Mouse (Mus musculus) heart, embryonic 15.5 days (tissue): ENCODE measurements around the gene Fam162b. TPM values are rescaled to one million over a fixed set of nuclear protein-coding genes. Genes with fewer than 3 reads are reported as not detected.
A peak's percentile ranks its signal among the peaks of the same experiment; 100 is the strongest.

ENCODE experiments used
- ATAC-seq: fragments of 200-750 bp; cut with Nextera tagmentation; replicated peaks from 2 replicates; pipeline ENCODE4 v1.8.0; 2017; ENCODE audit warnings: low read depth, moderate TSS enrichment; ENCODE audit not compliant: insufficient number of reproducible peaks, insufficient read depth, low FRiP score
- H3K27ac ChIP-seq: fragments of 300-500 bp; sonication (generic); 2 replicates; pipeline ENCODE4 v1.5.1; 2015; ENCODE audit warnings: mild to moderate bottlenecking, inconsistent platforms
- H3K27me3 ChIP-seq: fragments of 300-500 bp; sonication (generic); 2 replicates; pipeline ENCODE4 v1.6.1; 2015; ENCODE audit warnings: inconsistent platforms
- H3K36me3 ChIP-seq: fragments of 300-500 bp; sonication (generic); 2 replicates; pipeline ENCODE4 v1.6.1; 2015; ENCODE audit warnings: mild to moderate bottlenecking, inconsistent platforms
- H3K4me1 ChIP-seq: fragments of 300-500 bp; sonication (generic); replicated peaks from 2 replicates; pipeline ENCODE4 v1.6.1; 2015; ENCODE audit warnings: inconsistent platforms
- H3K4me2 ChIP-seq: fragments of 300-500 bp; sonication (generic); 2 replicates; pipeline ENCODE4 v1.6.1; 2015; ENCODE audit warnings: inconsistent platforms, mild to moderate bottlenecking, moderate library complexity
- H3K4me3 ChIP-seq: fragments of 300-500 bp; sonication (generic); 2 replicates; pipeline ENCODE4 v1.5.1; 2015; ENCODE audit warnings: mild to moderate bottlenecking, inconsistent platforms
- H3K9ac ChIP-seq: fragments of 300-500 bp; sonication (generic); 2 replicates; pipeline ENCODE4 v1.6.1; 2015; ENCODE audit warnings: mild to moderate bottlenecking, inconsistent platforms
- H3K9me3 ChIP-seq: fragments of 300-500 bp; sonication (generic); replicated peaks from 2 replicates; pipeline ENCODE4 v1.6.1; 2016; ENCODE audit warnings: inconsistent platforms
- WGBS: fragments of 180-500 bp; shearing (Covaris S2); methylation state at CpG from one replicate; pipeline ENCODE4 v1.1.7; 2015; ENCODE audit warnings: mixed read lengths; 5-methylcytosine and 5-hydroxymethylcytosine counted together
- polyA plus RNA-seq: library from polyadenylated mRNA; unstranded; fragments of >200 nt; fragmentation: Nextera tagmentation; extraction: Ambion mirVana; gene quantifications from 2 replicates; pipeline ENCODE4 v1.2.1, GENCODE M21; 2015

Gene Fam162b
- polyA plus RNA-seq, 1 experiment from 2014 or later = 0.96 TPM

DNA sequence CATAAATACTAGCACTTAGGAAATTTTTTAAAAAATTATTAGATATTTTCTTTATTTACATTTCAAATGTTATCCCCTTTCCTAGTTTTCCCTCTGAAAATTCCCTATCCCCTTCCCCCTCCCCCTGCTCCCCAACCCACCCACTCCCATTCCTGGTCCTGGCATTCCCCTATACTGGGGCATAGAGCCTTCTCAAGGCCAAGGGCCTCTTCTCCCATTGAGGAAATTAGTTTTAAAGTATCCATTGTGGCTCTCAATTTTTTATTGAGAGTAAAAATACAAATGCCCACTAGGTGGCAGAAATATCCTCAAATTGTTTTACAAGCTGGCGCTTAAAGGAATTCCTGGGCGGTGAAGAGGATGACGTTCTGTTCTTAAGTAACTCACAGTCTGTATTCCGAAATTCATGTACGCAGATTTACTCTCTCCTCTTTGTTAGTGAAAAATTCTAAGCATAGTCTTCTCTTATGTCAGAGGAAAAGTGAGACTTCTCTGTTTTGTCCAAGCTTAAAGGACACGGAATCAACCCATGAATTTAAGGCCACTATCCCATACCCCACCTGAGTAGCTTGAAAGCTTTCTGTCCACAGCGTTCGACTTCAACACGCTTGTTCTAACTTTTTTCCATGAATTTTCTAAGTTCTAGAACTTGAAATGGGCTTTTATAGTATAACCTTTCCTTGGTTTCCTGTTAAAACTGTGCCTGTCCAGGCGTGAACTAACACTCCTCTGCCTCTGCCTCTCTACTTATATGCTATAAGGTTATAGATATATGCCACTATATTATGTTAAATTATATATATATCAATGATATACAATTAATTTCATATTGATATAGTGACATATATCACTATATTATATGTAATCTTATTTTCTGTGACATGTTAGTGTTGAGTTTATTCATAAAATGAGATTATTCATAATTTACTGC is 4.9 kb upstream of the Fam162b start:
- Histone ChIP-seq H3K27me3 (peaks cover 7% of the 10 kb centered on the region; the same call in 1 of the 2 replicates), H3K4me1 (peaks cover 2% of the 10 kb centered on the region; the same call in 1 of the 2 replicates), H3K9ac (no peak overlapping the region), H3K36me3 (no peaks in the 10 kb centered on the region), H3K9me3 (no peaks in the 10 kb centered on the region), H3K4me3 (no peak overlapping the region), H3K4me2 (peak overlapping the region; percentile 42), H3K27ac (no peak overlapping the region)
- 40% methylated on average over 10 of the region's 10 CpGs for WGBS
- ATAC-seq = no peak

DNA sequence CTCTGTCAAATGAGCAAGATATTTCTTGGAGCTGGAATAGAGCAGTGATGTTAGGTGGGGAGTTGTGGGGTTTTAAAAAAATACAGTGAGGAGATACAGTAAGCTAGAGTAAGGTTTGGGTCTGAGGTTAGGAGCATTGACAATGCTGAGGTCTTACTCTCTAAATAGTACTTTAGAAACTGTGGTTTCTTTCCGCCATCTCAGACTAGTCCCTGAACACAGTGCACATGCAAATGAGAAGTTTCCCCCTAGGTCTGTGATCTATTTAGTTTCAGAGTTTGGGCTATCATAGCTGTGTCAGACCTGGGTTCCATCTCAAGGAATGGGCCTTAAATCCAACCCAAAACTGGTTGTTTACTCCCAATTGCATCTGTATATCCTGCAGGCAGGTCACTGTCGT is 1.3 kb upstream of the Fam162b start:
- no peak overlapping the region for H3K4me2 ChIP-seq
- H3K9ac ChIP-seq = no peak overlapping the region
- no peak overlapping the region for H3K27ac ChIP-seq
- no peak overlapping the region for H3K4me3 ChIP-seq
- no peaks in the 10 kb centered on the region for H3K36me3 ChIP-seq
- no peak for ATAC-seq
- 89% methylated on average over 2 of the region's 2 CpGs for WGBS
- no peaks in the 10 kb centered on the region for H3K9me3 ChIP-seq
- H3K27me3 ChIP-seq = peaks cover 16% of the 10 kb centered on the region; the same call in 1 of the 2 replicates
- peaks cover 6% of the 10 kb centered on the region; the same call in 1 of the 2 replicates for H3K4me1 ChIP-seq

DNA sequence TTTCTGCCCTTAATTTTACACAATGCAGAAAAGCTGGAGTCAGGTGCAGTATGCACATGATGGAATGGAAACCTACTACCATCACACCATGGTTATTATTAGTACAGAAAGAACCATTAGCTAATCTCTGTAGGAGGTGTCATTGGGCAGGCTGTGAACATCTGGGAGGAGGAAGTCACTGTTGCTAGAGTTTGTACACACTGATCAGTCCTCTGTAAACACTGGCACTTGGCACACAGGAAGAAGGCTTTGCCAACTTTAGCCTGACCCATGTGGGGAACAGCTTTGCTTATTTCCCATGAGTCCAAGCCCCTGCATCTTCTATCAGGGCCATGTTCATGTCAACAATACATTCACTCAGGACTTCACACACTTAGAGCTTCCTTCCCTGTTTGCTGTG is 5.4 kb downstream of the Fam162b start:
- Histone ChIP-seq H3K36me3 (no peaks in the 10 kb centered on the region), H3K4me1 (0 out of 2 replicates have a peak, but pooled peaks cover under 1% of the 10 kb centered on the region), H3K4me2 (no peak overlapping the region), H3K9ac (no peak overlapping the region), H3K4me3 (no peak overlapping the region), H3K27ac (no peak overlapping the region), H3K9me3 (no peaks in the 10 kb centered on the region), H3K27me3 (peaks cover 9% of the 10 kb centered on the region; the same call in 1 of the 2 replicates)
- no peak for ATAC-seq

DNA sequence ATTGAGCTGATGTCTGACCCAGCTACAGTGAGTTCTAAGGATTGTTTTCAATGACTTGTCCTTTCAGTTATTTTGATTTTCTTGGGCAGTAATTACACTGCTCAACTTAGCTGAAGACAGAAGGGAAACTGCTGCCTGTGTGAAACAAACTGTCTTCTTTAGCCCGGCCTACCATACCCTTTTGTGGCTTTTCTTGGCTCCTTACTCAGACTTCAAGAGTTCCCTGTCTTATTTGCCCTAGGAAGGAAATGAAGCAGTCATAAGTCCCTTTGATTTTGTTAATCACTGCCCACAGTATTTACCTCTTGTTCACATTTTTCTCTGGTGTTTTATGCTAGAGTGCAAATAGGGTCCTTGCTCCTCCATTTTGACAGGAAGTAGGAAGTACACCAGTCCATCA is 5.9 kb downstream of the Fam162b start:
- WGBS = 59% methylated on average over 1 of the region's 1 CpGs
- Histone ChIP-seq H3K4me1 (no peaks in the 10 kb centered on the region), H3K36me3 (no peaks in the 10 kb centered on the region), H3K27ac (no peak overlapping the region), H3K9ac (no peak overlapping the region), H3K4me2 (no peak overlapping the region), H3K27me3 (peaks cover 4% of the 10 kb centered on the region; the same call in 1 of the 2 replicates), H3K9me3 (no peaks in the 10 kb centered on the region), H3K4me3 (no peak overlapping the region)
- no peak for ATAC-seq

DNA sequence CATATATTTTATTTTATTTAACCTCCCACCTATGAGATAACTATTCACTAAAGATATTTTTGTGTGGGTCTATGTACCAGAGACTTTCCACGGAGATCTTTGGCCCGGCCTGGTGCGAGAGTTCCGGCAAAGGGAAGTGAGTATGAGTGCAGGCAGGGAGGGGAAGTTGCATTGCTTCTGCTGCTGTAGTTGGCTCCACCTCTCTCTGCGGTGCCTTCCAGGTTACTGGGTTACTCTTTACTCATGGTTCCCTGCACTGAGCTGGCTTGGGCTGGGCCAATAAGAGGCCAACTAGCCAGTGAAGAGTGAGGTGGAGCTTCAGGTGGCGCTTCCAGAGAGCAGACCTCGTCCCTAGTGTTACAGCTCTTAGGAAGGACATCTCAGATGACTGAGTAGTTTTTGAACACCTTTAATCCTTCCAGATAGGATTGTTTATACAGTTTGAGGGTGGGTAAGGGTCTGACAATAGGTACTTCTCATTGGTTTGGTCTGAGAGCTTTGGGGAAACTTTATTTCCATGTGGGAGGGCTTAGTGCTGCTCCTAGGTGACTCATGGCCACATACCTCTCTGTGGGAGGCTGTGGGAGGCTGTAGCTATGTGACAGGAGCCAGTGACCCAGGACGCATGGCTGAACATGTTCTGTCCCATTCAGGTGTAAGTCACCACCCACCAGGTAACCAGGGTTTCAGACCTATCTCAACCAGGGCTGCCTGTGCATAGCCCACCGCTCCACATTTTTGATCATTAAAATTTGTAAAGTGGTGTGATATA is 18.9 kb downstream of the Fam162b start:
- Histone ChIP-seq H3K9me3 (no peaks in the 10 kb centered on the region), H3K4me2 (no peak overlapping the region), H3K4me1 (no peaks in the 10 kb centered on the region), H3K36me3 (no peaks in the 10 kb centered on the region), H3K27me3 (no peaks in the 10 kb centered on the region), H3K27ac (no peak overlapping the region), H3K4me3 (no peak overlapping the region), H3K9ac (no peak overlapping the region)
- WGBS = 66% methylated on average over 9 of the region's 9 CpGs
- ATAC-seq = no peak

DNA sequence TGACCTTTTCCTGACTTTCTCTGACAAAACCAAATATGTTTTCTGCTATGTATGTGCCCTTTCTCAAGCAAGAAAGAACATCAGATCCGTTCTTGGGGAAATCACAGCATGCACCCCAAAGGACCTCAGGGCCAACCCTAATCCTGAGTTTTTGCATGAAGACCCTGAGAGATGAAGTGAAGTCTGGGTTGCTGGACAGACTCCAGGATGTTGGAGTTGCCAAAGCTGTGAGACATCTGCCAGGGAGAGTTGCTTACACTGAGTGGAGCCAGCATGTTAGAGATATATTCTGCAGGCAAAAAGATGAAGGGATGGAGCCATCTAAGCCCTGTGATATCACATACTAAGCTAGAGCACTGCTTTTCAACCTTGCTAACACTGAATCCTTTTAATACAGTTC is 34.3 kb downstream of the Fam162b start:
- Histone ChIP-seq H3K9ac (no peak overlapping the region), H3K9me3 (no peaks in the 10 kb centered on the region), H3K4me3 (no peak overlapping the region), H3K27me3 (no peaks in the 10 kb centered on the region), H3K27ac (no peak overlapping the region), H3K36me3 (no peaks in the 10 kb centered on the region), H3K4me1 (no peaks in the 10 kb centered on the region), H3K4me2 (no peak overlapping the region)
- ATAC-seq = no peak
- WGBS = 60% methylated on average over 1 of the region's 1 CpGs

DNA sequence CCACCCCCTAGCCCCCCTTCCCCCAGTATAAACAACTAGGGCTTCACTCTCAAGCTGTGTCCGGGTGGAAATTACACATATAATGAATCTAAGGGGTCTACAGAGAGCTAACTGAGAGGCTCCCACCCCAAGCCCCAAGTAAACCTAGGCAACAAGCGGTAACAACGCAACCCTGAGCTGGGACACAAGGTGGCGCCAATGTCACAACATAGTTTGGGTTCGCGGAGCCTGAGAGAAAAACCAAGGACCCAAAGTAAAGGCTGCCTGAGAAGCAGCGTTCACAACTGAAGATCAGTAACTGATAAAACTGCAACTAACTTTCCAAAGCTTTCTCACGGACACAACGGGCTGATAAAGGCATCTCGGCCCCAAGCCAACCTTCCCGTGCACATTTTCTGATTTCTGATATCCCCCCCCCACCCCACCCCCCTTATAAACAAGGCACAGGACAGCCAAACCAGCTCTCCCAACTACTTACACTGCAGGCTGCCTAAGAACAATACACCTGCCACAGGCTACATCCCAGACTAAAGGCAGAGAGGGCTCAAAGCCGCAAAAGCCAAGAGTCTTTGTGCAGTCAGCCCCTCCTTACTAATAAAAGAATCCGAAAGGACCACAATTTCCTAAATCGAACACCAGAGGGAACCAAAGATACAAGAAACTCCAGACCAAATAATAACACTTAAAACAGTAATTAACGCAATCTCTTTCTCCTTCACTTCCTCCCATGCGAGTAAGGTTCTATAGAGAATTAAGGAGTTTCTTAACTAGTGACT is 36.8 kb downstream of the Fam162b start:
- Histone ChIP-seq H3K27ac (no peak overlapping the region), H3K36me3 (no peaks in the 10 kb centered on the region), H3K4me2 (peak overlapping the region; percentile 91), H3K9ac (peak overlapping the region; percentile 48), H3K4me3 (peak overlapping the region; percentile 58), H3K4me1 (no peaks in the 10 kb centered on the region), H3K27me3 (no peaks in the 10 kb centered on the region), H3K9me3 (no peaks in the 10 kb centered on the region)
- 2% methylated on average over 16 of the region's 16 CpGs for WGBS
- no peak for ATAC-seq

Other genes starting within 250 kb of the Fam162b start
- gene Gm49339, start 109.9 kb downstream of the Fam162b start, polyA plus RNA-seq = 0.13 and 3.0 TPM in 2 replicates
- gene Lilr4b, start 109.9 kb downstream of the Fam162b start, polyA plus RNA-seq = 0.78 and 2.7 TPM in 2 replicates
- gene Lilrb4a, start 99.6 kb downstream of the Fam162b start, polyA plus RNA-seq = 3.8 and 6.3 TPM in 2 replicates
- gene Gprc6a, start 40.9 kb upstream of the Fam162b start, polyA plus RNA-seq = not detected in 2 replicates
- not detected in 2 replicates for gene Rfx6, start 87.2 kb upstream of the Fam162b start, polyA plus RNA-seq